Mouse (Mus musculus) midbrain, embryonic 11.5 days (tissue): ENCODE results near the gene Patj. TPM values are rescaled to one million over a fixed set of nuclear protein-coding genes. Genes with fewer than 3 reads are reported as not detected.

ENCODE experiments used
- ATAC-seq: fragments of 200-750 bp; cut with Nextera tagmentation; 2 replicates; pipeline ENCODE4 v1.8.0; 2017; ENCODE audit warnings: moderate TSS enrichment, moderate library complexity; ENCODE audit not compliant: low FRiP score
- DNase-seq: peaks from one replicate; pipeline ENCODE4 v3.0.0; 2015; ENCODE audit warnings: low spot score; ENCODE audit errors: missing footprints
- H3K27ac ChIP-seq: fragments of 300-500 bp; sonication (generic); 2 replicates; pipeline ENCODE4 v1.5.1; 2014; ENCODE audit warnings: low read depth, low read length
- H3K27me3 ChIP-seq: fragments of 300-500 bp; sonication (generic); 2 replicates; pipeline ENCODE4 v1.6.1; 2014; ENCODE audit warnings: mild to moderate bottlenecking, low read length, moderate library complexity, mixed read lengths; ENCODE audit not compliant: control insufficient read depth, insufficient read depth
- H3K36me3 ChIP-seq: fragments of 300-500 bp; sonication (generic); 2 replicates; pipeline ENCODE4 v1.6.1; 2014; ENCODE audit warnings: mild to moderate bottlenecking, low read length, moderate library complexity, mixed read lengths; ENCODE audit not compliant: control insufficient read depth, insufficient read depth
- H3K4me1 ChIP-seq: fragments of 300-500 bp; sonication (generic); 2 replicates; pipeline ENCODE4 v1.6.1; 2014; ENCODE audit warnings: low read length; ENCODE audit not compliant: control insufficient read depth, insufficient read depth
- H3K4me2 ChIP-seq: fragments of 300-500 bp; sonication (generic); 2 replicates; pipeline ENCODE4 v1.6.1; 2014; ENCODE audit warnings: mild to moderate bottlenecking, moderate library complexity
- H3K4me3 ChIP-seq: fragments of 300-500 bp; sonication (generic); 2 replicates; pipeline ENCODE4 v1.5.1; 2014; ENCODE audit warnings: low read depth, low read length
- H3K9ac ChIP-seq: fragments of 300-500 bp; sonication (generic); 2 replicates; pipeline ENCODE4 v1.6.1; 2014; ENCODE audit warnings: low read length
- H3K9me3 ChIP-seq: fragments of 300-500 bp; sonication (generic); 2 replicates; pipeline ENCODE4 v1.6.1; 2016; ENCODE audit warnings: low read length; ENCODE audit not compliant: control insufficient read depth
- WGBS: fragments of 180-500 bp; shearing (Covaris S2); extraction: QIAGEN DNeasy Blood & Tissue Kit; methylation state at CpG from one replicate; pipeline ENCODE4 v1.1.7; 2014; 5-methylcytosine and 5-hydroxymethylcytosine counted together
- polyA plus RNA-seq: library from polyadenylated mRNA; unstranded; fragments of >200 nt; fragmentation: Nextera tagmentation; extraction: Ambion mirVana; gene quantifications from 2 replicates; pipeline ENCODE4 v1.2.1, GENCODE M21; 2014

Gene Patj
- polyA plus RNA-seq, 1 experiment from 2014 or later: 7.4 TPM

DNA sequence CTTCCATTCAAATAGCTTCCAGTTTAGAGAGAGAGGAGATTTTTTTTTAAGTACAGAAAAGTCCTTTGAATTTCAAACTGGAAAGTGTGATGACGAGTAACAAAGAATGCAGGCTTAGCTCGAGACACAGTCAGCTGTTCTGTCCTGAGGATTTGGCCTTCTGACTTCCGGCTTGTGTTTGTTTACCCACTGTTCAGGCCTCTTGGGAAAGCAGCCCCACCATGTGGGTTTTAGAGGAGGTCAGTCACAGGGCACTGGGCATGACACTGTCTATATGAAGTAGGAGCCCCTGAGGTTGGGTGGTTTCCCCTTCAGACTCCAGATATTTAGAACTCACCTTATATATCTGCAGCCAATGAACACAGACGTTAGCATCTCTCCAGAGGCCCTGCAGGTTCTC lies 174.3 kb downstream of the Patj start:
- no peak overlapping the region for H3K9ac ChIP-seq
- H3K27ac ChIP-seq: no peak overlapping the region
- H3K36me3 ChIP-seq: no peaks in the 10 kb centered on the region
- WGBS: 36% methylated on average over 4 of the region's 4 CpGs
- no peaks in the 10 kb centered on the region for H3K4me1 ChIP-seq
- H3K4me2 ChIP-seq: no peak overlapping the region
- ATAC-seq (no peak), DNase-seq (peak; percentile 35)
- no peak overlapping the region for H3K4me3 ChIP-seq
- no peaks in the 10 kb centered on the region for H3K9me3 ChIP-seq
- H3K27me3 ChIP-seq: no peaks in the 10 kb centered on the region

DNA sequence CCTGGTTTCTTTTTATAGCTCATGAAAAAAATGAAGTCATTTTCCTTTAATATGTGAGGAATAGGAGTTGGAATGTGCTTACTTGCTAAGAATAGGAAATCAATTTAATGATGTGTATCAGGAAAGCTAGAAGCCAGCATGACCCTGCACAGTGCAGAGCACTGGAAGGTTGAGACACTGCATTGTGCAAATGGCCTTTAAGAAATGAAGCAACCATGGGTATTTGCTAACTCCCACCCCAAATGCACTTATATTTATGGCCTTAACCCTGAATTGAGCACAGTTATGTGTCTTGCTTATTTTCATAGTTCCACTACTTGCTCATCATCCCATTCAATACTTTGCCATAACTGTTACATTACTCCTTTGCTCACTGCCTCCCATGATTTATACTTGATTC lies 181.7 kb downstream of the Patj start:
- H3K27ac ChIP-seq: no peak overlapping the region

DNA sequence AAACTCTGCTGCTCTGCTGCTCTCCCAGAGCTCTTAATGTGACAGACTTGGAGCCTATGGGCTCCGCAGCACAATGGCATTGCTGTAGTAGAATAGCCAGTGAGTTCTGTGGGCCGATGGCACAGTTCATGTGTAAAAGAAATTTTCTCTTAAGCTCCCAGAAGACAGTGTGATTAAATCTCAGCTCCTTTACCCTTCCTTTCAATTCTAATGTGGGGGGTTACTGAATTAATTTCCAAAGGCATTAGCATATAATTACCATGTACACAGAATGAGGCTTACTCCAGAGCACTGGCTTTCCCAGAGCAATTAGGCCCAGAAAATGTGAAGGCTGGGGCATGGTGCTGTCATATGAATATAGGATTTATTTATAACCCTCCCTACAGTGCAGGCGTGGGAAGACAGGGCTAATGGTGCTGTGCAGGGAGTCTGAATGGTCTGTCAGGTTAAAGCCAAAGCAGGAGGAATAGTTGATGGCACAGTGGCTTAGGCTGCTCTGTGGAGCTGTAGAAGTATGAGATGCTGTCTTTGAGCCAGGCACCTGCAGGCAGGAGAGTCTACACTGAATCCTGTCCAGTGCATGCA lies 182.5 kb downstream of the Patj start:
- ATAC-seq (peak; percentile 92), DNase-seq (peak; percentile 90)
- Histone ChIP-seq H3K36me3 (no peaks in the 10 kb centered on the region), H3K4me3 (no peak overlapping the region), H3K9ac (no peak overlapping the region), H3K27ac (peak overlapping the region; percentile 57), H3K4me1 (peaks cover 3% of the 10 kb centered on the region; the same call in 1 of the 2 replicates), H3K9me3 (no peaks in the 10 kb centered on the region), H3K4me2 (no peak overlapping the region), H3K27me3 (no peaks in the 10 kb centered on the region)
- WGBS: 40% methylated on average over 3 of the region's 3 CpGs

More for the DNA sequence above, 181.7 kb downstream of the Patj start:
- H3K36me3 ChIP-seq: no peaks in the 10 kb centered on the region
- DNase-seq: peak; percentile 14
- H3K9ac ChIP-seq: no peak overlapping the region
- ATAC-seq: no peak
- no peak overlapping the region for H3K4me3 ChIP-seq
- peaks cover 3% of the 10 kb centered on the region; the same call in 1 of the 2 replicates for H3K4me1 ChIP-seq
- no peaks in the 10 kb centered on the region for H3K9me3 ChIP-seq
- H3K27me3 ChIP-seq: no peaks in the 10 kb centered on the region
- no peak overlapping the region for H3K4me2 ChIP-seq

DNA sequence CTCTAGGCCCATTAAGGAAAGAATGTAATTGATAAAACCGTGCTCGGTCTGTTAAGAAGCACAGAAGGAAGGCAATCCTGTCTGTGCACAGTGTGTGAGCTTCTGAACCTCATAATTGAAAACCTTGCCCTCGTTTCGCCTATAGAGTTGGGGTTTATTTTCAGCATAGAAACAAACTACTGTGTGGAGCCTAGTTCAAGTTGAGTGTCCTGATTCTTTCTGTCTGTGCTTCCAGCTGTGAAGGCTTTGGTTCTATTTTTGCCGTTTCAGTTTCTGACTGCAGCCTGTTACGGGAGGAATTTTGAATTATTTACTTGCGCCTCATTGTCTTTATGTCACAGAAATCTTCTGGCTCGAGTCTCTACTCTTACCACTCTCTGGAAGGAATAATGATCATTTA lies 185.9 kb downstream of the Patj start:
- Histone ChIP-seq H3K9me3 (no peaks in the 10 kb centered on the region), H3K36me3 (no peaks in the 10 kb centered on the region), H3K4me1 (peaks cover 3% of the 10 kb centered on the region; the same call in 1 of the 2 replicates), H3K27me3 (no peaks in the 10 kb centered on the region), H3K4me2 (no peak overlapping the region), H3K27ac (no peak overlapping the region), H3K4me3 (no peak overlapping the region), H3K9ac (no peak overlapping the region)
- 79% methylated on average over 8 of the region's 8 CpGs for WGBS
- DNase-seq: peak; percentile 31
- no peak for ATAC-seq

DNA sequence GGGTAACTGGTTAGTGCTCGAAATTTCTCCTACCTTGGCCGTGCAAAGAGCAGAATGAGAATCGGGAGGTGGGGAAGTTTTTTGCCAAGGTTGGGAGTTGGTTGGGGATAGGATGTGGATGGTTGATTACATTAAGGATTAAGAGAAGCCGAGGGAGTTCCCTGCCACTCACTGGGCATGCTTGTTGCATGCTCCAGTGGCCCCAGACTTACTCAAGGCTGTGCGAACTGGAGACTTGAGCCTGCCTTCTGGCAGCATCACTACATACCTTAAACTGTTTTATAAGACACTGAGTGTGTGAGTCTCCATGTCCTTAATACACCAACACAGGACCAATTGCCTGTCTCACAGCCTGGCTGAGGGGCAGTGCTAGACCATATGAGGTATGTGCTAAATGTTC lies 188.4 kb downstream of the Patj start:
- ATAC-seq: no peak
- no peaks in the 10 kb centered on the region for H3K36me3 ChIP-seq
- H3K9me3 ChIP-seq: no peaks in the 10 kb centered on the region
- H3K4me3 ChIP-seq: no peak overlapping the region
- peak; percentile 60 for DNase-seq
- H3K27ac ChIP-seq: no peak overlapping the region
- WGBS: 54% methylated on average over 5 of the region's 5 CpGs
- H3K27me3 ChIP-seq: no peaks in the 10 kb centered on the region
- no peak overlapping the region for H3K9ac ChIP-seq
- H3K4me2 ChIP-seq: no peak overlapping the region
- H3K4me1 ChIP-seq: no peaks in the 10 kb centered on the region

DNA sequence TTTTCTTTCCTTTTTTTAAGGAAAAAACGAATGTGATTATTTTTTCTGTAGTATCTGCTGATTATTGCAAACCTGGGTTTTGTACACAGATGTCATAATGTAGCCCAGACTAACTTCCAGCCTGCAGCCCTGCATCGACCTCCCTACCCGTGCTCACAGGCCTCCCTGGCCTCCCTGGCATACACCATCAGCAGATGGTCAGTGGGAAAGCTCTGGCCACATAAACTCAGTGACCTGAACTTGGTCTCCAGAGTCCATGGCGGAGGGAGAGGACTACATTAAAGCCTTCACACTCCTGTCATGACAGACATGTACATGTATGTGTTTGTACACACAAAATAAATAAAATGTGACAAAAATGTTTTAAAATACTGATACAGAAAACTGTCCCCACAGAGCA lies 190.7 kb downstream of the Patj start:
- WGBS: 78% methylated on average over 4 of the region's 4 CpGs
- no peak for ATAC-seq
- H3K9me3 ChIP-seq: no peaks in the 10 kb centered on the region
- H3K36me3 ChIP-seq: no peaks in the 10 kb centered on the region
- H3K27me3 ChIP-seq: no peaks in the 10 kb centered on the region
- no peak overlapping the region for H3K4me3 ChIP-seq
- no peak for DNase-seq
- H3K27ac ChIP-seq: no peak overlapping the region
- no peaks in the 10 kb centered on the region for H3K4me1 ChIP-seq
- H3K4me2 ChIP-seq: no peak overlapping the region
- H3K9ac ChIP-seq: no peak overlapping the region

DNA sequence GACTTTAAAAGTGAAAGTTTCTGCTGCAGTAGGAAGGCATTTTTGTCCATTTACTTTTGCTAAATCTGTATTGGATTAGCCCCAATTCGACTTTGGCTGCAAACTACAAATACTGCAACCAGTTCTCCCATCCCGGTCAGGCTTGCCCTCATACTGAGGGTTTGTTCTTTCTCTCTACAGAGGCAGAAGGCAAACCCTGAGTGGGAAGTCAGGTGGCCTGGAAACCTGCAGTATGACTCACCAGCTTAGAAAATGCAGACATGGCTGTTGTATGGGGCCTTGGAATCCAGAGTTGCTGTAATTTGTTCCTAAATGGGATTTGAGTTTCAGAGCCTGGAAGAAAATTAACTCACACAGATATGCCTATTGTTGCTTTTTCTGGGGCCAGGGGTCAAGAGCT lies 192.1 kb downstream of the Patj start:
- WGBS: 69% methylated on average over 2 of the region's 2 CpGs
- no peak overlapping the region for H3K4me3 ChIP-seq
- no peaks in the 10 kb centered on the region for H3K27me3 ChIP-seq
- no peak overlapping the region for H3K4me2 ChIP-seq
- no peaks in the 10 kb centered on the region for H3K4me1 ChIP-seq
- ATAC-seq: no peak
- no peak overlapping the region for H3K9ac ChIP-seq
- H3K9me3 ChIP-seq: no peaks in the 10 kb centered on the region
- no peak overlapping the region for H3K27ac ChIP-seq
- DNase-seq: no peak
- H3K36me3 ChIP-seq: no peaks in the 10 kb centered on the region

DNA sequence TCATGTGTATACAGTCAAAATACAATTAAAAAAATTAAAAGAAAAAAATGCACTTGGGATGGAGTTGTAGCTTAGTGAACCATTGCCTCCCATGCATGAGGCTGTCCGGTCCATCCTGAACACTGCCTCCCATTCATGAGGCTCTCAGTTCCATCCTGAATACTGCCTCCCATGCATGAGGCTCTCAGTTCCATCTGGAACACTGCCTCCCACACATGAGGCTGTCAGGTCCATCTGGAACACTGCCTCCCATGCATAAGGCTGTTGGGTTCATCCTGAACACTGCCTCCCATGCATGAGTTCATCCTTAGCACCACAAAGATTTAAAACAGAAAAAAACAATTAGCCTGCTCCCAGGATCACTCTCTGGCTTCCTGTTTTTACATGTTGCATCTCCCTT lies 198.4 kb downstream of the Patj start:
- H3K27ac ChIP-seq: no peak overlapping the region
- no peak for ATAC-seq
- H3K27me3 ChIP-seq: no peaks in the 10 kb centered on the region
- no peaks in the 10 kb centered on the region for H3K4me1 ChIP-seq
- WGBS: 89% methylated on average over 1 of the region's 1 CpGs
- H3K4me3 ChIP-seq: no peak overlapping the region
- H3K9ac ChIP-seq: no peak overlapping the region
- no peaks in the 10 kb centered on the region for H3K9me3 ChIP-seq
- H3K4me2 ChIP-seq: no peak overlapping the region
- DNase-seq: no peak
- no peaks in the 10 kb centered on the region for H3K36me3 ChIP-seq

DNA sequence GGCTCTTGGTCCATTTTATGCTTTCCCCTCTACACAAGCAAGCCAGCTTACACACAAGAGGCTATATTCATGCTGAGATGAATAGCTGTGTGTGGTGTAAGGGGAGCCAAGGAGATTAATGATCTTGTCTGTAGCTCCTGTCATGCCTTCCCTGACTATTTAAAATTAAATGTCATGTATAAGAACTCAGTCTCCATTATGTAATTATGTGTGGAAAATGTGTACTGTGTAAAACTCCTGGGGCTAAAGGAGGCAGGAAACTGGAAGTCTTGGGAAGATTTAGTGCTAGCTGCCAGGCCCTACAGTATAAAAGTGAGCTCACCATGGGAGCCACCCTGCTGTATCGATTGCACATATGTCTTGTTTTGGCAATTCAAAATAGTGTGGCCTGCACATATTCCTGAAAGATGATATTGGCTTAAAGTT lies 203.0 kb downstream of the Patj start:
- Histone ChIP-seq H3K9ac (no peak overlapping the region), H3K4me2 (no peak overlapping the region), H3K9me3 (no peaks in the 10 kb centered on the region), H3K27ac (no peak overlapping the region), H3K36me3 (no peaks in the 10 kb centered on the region), H3K27me3 (no peaks in the 10 kb centered on the region), H3K4me3 (no peak overlapping the region), H3K4me1 (no peaks in the 10 kb centered on the region)
- 81% methylated on average over 1 of the region's 1 CpGs for WGBS
- ATAC-seq (no peak), DNase-seq (no peak)
